Mouse (Mus musculus) neural tube, embryonic 11.5 days (tissue): Measurements from ENCODE around the gene Trim67. TPM values are rescaled to one million over a fixed set of nuclear protein-coding genes. Genes with fewer than 3 reads are reported as not detected.

Experiments used
- ATAC-seq: fragments of 200-750 bp; cut with Nextera tagmentation; 2 replicates; pipeline ENCODE4 v1.8.0; 2017; ENCODE audit warnings: moderate number of reproducible peaks, mild to moderate bottlenecking, moderate TSS enrichment, moderate library complexity; ENCODE audit not compliant: insufficient read depth, low FRiP score, low TSS enrichment
- DNase-seq: peaks from one replicate; pipeline ENCODE4 v3.0.0-alpha.2; 2015; ENCODE audit warnings: low spot score
- H3K27ac ChIP-seq: fragments of 300-500 bp; sonication (generic); 2 replicates; pipeline ENCODE4 v1.5.1; 2014; ENCODE audit warnings: low read depth, mild to moderate bottlenecking, low read length
- H3K27me3 ChIP-seq: fragments of 300-500 bp; sonication (generic); 2 replicates; pipeline ENCODE4 v1.6.1; 2014; ENCODE audit warnings: mild to moderate bottlenecking, low read length, mixed read lengths; ENCODE audit not compliant: control insufficient read depth, insufficient read depth
- H3K36me3 ChIP-seq: fragments of 300-500 bp; sonication (generic); 2 replicates; pipeline ENCODE4 v1.6.1; 2014; ENCODE audit warnings: mild to moderate bottlenecking, low read length, moderate library complexity, mixed read lengths; ENCODE audit not compliant: control insufficient read depth, insufficient read depth
- H3K4me1 ChIP-seq: fragments of 300-500 bp; sonication (generic); 2 replicates; pipeline ENCODE4 v1.6.1; 2014; ENCODE audit warnings: low read length, mixed read lengths; ENCODE audit not compliant: control insufficient read depth, insufficient read depth
- H3K4me2 ChIP-seq: fragments of 300-500 bp; sonication (generic); 2 replicates; pipeline ENCODE4 v1.6.1; 2014; ENCODE audit warnings: low read depth, mild to moderate bottlenecking, moderate library complexity
- H3K4me3 ChIP-seq: fragments of 300-500 bp; sonication (generic); 2 replicates; pipeline ENCODE4 v1.5.1; 2014; ENCODE audit warnings: low read depth, low read length
- H3K9ac ChIP-seq: fragments of 300-500 bp; sonication (generic); 2 replicates; pipeline ENCODE4 v1.6.1; 2014; ENCODE audit warnings: mild to moderate bottlenecking, low read length
- H3K9me3 ChIP-seq: fragments of 300-500 bp; sonication (generic); 2 replicates; pipeline ENCODE4 v1.6.1; 2016; ENCODE audit warnings: low read length; ENCODE audit not compliant: control insufficient read depth
- WGBS: fragments of 180-500 bp; shearing (Covaris S2); extraction: QIAGEN DNeasy Blood & Tissue Kit; methylation state at CpG from one replicate; pipeline ENCODE4 v1.1.7; 2014; 5-methylcytosine and 5-hydroxymethylcytosine counted together
- polyA plus RNA-seq: library from polyadenylated mRNA; unstranded; fragments of >200 nt; fragmentation: Nextera tagmentation; extraction: Ambion mirVana; gene quantifications from 2 replicates; pipeline ENCODE4 v1.2.1, GENCODE M21; 2014

Trim67 gene
- polyA plus RNA-seq, 1 experiment from 2014 or later: 7.5 TPM

GRCm38 (mm10) chr8:124878946-124879526 is 86.1 kb downstream of the Trim67 start:
- no peak for DNase-seq
- Histone ChIP-seq H3K4me3 (no peak overlapping the region), H3K4me1 (no peaks in the 10 kb centered on the region), H3K36me3 (peaks cover 38% of the 10 kb centered on the region), H3K27ac (no peak overlapping the region), H3K4me2 (no peak overlapping the region), H3K27me3 (no peaks in the 10 kb centered on the region), H3K9me3 (no peaks in the 10 kb centered on the region), H3K9ac (no peak overlapping the region)
- WGBS: 93% methylated on average over 10 of the region's 10 CpGs
- no peak for ATAC-seq

Other genes with a start within 250 kb of the Trim67 start
- 0.12 TPM in 1 of 2 replicates, not detected in the other for gene Agt, start 223.4 kb upstream of the Trim67 start, polyA plus RNA-seq
- 0.09 TPM in 1 of 2 replicates, not detected in the other for gene Capn9, start 217.0 kb upstream of the Trim67 start, polyA plus RNA-seq
- 33.0 and 34.3 TPM in 2 replicates for gene 2310022B05Rik, start 129.7 kb upstream of the Trim67 start, polyA plus RNA-seq
- 57.7 and 61.2 TPM in 2 replicates for gene Ttc13, start 71.1 kb upstream of the Trim67 start, polyA plus RNA-seq
- gene Arv1, start 71.0 kb upstream of the Trim67 start, polyA plus RNA-seq: 27.7 and 31.4 TPM in 2 replicates
- gene Fam89a, start 41.3 kb upstream of the Trim67 start, polyA plus RNA-seq: 4.1 and 5.5 TPM in 2 replicates
- 139 and 140 TPM in 2 replicates for gene Gnpat, start 69.9 kb downstream of the Trim67 start, polyA plus RNA-seq
- gene 2810004N23Rik, start 70.0 kb downstream of the Trim67 start, polyA plus RNA-seq: 41.5 TPM in 2 replicates
- gene Exoc8, start 104.6 kb downstream of the Trim67 start, polyA plus RNA-seq: 7.7 and 8.0 TPM in 2 replicates
- gene Sprtn, start 104.8 kb downstream of the Trim67 start, polyA plus RNA-seq: 12.2 and 14.5 TPM in 2 replicates
- gene Egln1, start 156.2 kb downstream of the Trim67 start, polyA plus RNA-seq: 19.5 and 20.9 TPM in 2 replicates
- 147 and 155 TPM in 2 replicates for gene Tsnax, start 219.9 kb downstream of the Trim67 start, polyA plus RNA-seq